Mouse (Mus musculus): ENCODE measurements around the gene Ces1e.
"Not testable (repeated sequence)": the region's sequence is repeated elsewhere in the genome, so short reads cannot be mapped to it uniquely, and the experiment has no call there.

Gene Ces1e

DNA sequence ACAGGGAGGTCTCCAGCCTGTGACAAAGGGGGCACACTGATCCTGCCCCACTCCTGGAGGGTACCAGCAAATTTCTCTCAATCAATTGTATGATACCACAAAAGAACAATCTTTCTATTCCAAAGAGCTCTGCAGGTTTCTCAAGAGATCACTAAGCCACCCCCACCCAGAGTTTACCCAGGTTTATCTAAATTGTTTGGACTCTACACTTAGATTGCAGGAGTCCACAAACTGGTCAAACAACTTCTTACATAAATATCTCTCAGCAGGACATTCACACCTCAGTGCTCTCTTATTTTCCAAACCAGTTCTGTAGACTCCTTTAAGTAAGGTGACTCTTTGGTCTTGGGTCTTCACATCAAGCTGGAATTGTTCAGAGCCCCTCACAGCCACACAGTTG lies at the start of gene Ces1e:
TSS of gene Ces1e (minus strand) at position 174 of the 400 bp plus-strand sequence.
- no peak for DNase-seq (ENCODE audit: low read depth, low spot score)

DNA sequence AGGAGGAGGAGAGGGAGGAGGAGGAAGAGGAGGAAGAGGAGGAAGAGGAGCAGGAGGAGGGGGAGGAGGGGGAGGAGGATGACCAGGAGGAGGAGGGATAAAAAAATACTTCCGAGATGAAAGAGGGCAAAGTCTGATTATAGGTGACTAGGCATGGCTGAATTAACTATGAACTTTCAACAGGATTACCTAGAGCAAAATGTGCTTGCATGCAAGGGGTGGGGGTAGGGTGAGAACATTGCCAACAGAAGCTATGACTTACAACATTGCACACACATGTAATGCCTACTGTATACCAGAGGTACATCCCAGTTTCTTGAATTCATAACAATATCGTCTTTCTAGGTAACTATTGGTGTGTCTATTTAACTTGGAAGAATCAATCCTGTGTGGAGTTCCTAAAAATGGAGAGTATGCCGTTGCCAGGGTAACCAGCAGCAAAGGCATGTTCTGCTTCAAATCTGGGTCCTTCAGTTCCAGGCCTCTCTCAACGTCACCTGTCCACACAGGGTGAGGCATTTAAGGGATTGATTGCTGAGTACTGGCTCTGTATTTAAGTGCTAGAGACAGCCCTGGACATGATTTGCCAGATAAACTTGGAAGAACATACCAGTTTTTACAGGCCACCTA lies 48.9 kb upstream of the Ces1e start:
- DNase-seq (ENCODE audit: low read depth, low spot score), result no peak

DNA sequence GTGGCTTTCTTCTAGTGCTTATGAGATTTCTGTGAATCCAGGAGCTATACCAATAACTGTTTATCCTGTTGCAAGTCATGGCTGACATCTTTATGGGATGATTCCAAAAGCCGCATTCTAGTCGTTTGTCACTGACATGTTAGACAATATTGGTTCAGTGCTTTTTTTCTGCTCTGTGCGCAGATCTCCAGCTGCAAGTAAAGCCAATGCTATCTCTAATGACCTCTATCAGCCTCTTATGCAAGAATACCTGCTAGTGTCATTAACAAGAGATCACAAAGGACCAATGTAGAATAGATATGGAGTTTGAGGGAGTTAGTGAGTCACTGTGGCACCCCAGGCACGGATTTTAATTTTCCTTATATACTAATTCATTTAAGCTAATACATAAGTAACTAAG lies 45.2 kb upstream of the Ces1e start:
- DNase-seq (ENCODE audit: low read depth, low spot score), result no peak

DNA sequence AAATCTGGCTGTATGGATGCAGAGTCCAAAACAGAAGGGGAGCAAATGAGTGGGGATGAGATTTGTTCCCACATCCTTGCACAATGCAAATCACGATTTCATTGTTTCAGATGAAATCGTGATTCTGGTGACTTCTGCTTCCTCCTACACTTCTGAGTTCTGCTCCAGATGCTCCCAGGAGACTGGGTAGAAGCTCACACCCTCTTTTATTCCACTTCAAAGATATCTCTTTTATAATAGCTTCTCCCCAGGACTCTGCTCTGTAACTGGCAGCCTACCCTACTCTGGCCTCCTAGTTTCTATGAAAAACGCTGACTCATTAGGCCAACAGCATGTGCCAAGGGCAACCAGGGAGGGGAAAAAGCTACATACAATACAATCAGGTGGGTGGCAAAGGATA lies 43.9 kb upstream of the Ces1e start:
- DNase-seq (ENCODE audit: low read depth, low spot score), result no peak

DNA sequence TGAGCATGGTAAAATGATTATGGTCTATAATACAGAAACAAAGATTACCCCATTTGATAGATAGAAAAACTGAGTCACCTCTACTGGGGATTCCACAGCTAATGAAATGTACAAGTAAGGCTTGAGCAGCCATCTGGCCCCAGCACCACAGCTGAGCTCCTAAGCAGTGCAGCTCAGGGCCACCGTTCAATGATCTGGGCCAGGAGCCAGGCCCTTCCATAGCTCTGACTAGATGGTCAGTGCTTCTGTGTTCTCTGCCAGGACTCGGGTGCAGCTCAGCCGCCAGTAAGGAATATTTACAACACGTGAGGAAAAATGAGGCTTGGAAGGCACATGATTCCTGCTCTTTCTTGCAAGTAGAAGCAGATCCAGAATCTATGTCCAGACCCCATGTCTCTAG lies 43.3 kb upstream of the Ces1e start:
- no peak for DNase-seq (ENCODE audit: low read depth, low spot score)

DNA sequence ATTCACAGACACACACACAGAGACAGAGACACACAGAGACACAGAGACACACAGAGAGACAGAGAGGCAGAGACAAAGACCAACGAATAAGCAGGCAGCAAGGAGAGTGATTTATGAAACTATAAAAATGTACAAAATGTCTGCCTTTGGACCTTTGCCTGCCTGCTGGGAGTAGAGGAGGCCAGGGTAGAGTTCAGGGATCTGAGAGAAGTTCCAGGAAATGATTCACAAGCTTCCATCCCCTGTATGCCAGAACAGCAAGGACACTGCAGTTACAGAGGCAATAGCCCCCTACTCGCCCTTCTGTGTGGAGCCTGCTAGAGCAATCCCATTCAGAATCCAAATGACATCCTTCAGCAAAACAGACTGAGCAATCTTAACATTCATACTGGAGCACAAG lies 32.0 kb upstream of the Ces1e start:
- DNase-seq (ENCODE audit: low read depth, low spot score), result no peak

DNA sequence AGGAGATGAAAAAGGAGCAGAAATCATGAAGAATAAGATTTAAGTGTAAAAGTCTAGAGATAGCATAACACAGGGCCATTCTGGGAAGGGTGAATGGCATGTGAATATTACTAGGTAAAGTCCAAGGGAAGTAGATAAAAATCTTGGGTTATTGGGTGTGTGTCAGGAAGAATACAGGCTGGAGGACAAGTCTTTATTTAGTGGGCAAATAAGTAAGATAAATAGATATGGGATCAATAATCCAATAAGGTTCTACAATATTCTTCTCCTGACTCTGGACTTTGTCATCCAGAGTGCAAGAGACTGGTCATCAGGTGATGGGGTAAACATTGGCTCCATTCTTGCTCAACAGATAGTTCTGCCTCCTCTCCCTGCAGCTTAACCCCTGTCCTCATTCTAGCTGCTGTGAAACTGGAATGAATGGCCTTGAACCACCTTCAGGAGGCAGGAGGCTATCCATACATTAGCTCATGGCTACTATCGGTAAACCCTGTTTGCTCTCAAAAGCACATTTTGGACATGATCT lies 23.0 kb upstream of the Ces1e start:
- DNase-seq (ENCODE audit: low read depth, low spot score), result no peak

DNA sequence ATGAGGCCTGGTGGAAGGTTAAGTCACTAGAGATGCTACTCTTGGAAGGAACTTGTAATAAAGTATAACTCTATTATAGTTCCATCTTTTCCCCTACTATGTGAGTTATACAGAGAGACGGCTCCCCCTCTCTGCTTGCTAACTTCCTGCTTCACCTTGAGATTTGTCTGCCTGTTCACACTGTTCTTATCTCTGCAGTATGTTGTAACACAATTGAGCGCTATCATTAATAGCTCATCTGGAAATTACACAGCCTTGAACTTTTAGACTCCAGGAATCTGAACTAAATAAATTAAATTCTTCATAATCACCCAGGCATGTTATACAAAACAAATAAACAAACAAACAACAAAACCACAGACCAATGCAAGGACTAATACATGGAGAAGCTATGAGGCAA lies 16.6 kb upstream of the Ces1e start:
- no peak for DNase-seq (ENCODE audit: low read depth, low spot score)

DNA sequence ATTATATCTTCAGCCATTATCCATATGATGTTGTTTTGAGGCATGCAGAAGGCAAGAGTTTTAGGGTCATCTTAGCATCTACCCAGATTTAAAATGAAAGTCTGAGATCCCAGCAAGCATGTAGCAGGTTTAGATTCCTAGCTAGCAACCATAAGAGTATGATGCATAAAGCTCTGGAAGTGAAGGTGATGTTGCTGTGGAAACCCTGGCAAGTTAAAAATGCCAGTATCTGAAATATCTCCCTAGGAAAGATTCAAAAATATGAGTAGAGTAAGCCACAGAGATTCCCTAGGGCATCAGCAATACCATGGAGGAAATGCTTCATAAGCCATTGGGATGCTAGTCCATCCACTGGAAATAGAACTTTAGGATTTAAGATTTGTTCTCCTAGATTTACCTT lies 10.5 kb upstream of the Ces1e start:
- DNase-seq (ENCODE audit: low read depth, low spot score), result no peak

DNA sequence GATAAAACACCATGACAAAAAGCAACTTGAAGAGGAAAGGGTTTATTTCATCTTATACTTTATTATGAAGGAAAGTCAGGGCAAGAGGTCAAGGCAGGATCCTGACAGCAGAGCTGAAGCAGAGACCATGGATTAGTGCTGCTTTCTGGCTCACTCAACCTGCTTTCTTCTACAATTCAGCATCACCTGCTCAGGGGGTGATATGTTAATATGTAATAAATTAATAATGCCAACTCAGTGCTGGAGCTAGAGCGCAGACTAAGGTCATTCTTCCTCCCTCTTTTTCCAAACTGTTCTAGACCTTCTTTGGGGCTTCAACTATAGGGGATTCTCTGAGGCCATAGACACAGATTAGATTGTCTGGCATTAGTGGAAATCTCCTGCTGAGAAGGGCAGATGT lies 6.3 kb upstream of the Ces1e start:
- no peak for DNase-seq (ENCODE audit: low read depth, low spot score)

DNA sequence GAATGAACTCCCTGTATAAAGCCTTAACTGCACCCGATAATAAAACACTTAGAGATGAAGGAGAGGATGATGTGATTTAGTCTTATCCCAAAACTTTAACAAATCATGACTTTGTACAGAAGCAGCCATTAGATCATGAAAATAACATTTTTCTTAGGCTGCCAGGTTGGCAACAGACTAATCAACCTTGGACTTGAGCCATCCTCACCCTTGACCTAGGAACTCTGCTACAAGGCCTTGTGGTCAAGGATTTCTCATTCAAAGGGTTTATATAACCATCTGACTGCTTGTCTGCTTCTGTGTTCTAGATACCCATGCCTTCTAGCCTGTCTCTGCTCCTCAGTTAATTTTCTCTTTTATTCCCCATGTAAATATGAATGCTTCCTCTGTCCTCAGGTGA lies 5.3 kb upstream of the Ces1e start:
- DNase-seq (ENCODE audit: low read depth, low spot score), result no peak

DNA sequence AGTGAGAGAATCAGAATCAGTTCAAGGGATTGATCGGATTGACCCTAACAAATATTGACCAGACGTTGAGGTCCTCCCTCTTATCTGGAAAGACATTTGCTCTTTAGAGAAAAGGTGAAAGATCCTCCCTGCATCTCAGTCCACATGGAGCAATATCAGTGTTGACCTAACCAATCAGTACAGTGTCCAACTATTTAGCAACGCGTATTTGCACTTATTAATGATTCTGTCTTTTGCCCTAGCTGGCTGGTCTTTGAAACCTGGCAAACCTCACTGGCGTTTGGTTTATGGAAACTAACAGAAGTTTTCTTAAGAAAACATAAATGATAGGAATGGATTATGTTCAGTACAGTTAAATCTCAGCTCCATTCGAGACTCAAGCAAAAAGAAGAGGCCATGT lies 4.6 kb upstream of the Ces1e start:
- DNase-seq (ENCODE audit: low read depth, low spot score), result no peak

DNA sequence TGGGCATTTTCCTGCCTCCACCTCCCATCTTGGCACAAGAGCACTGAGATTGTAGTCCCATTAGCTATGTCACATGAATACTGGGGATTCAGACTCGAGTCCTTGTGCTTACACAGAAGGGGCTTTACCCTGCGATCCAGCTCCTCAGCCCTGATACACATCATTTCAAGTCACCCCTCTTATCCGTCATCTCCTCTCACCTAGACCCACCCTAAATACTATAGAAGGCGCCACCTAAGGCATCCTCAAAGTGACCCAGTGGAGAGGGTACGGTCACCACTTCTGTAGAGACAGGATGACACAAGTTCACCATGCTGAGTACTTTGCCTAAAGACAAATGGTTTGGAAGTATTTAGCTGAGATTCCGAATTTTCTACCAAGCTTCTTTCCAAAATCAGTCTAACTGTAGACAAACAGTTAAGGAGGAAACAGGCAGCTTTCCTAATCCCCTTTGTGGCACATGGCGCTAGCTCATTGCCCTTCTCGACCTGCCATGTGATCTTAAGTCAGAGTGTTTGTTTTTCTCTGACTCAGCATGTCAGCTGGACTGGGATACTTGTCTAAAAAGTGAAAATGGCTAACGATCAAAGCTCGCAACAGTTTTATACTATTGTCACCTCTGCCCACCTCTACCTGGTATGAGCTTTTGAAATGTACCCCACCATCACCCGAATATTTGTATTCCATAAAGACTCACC lies 597 bp downstream of the Ces1e start:
- no peak for DNase-seq (ENCODE audit: low read depth, low spot score)

DNA sequence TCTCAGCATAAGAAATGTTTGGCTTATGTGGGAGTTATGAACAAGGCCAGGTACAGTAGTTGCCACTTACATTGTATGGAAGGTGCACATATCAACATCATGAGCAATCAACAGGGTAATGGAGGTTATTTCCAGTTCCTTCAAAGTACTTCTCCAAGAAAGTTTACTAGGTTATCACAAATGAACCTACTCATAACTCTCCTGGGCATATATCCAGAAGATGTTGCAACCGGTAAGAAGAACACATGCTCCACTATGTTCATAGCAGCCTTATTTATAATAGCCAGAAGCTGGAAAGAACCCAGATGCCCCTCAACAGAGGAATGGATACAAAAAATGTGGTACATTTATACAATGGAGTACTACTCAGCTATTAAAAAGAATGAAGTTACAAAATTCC lies 2.9 kb downstream of the Ces1e start:
- DNase-seq (ENCODE audit: low read depth, low spot score), result not testable (repeated sequence)

DNA sequence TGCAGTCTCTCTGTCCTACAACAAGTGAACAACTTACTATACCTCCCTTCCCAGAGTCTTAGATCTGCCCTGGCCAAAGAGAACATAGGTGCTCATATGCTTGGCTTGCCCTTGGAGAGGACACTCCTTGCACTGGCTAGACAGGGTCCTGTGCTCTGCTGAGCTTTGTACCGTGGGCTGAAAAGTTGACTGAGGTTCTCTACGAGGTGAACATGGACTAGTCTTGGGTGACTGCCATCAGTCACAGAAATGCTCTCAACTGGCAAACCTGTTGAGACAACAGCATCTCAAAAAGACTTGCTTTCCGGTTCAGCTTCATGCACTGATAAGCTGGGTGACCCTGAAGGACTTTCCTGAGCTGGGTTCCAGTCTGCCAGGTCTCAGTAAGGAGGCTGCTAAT lies 7.5 kb downstream of the Ces1e start:
- DNase-seq (ENCODE audit: low read depth, low spot score), result no peak

DNA sequence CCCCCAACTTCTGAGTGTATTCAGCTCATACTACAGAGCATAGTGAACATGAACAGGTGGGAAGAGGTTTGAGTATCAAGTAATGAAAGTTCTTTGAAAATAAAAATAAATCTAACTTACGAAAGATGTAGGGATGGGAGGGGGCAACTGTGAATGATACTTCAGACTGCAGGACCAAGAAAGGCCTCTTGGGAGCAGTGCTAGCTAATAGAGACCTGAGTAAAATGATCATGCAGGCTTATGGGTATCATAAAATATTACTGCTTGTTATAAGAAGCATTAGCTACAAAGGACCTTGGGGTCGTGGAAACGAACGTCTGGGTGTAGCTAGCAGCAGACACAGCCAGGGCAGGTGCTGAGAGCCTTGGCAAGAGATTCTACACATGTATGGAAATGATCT lies 11.6 kb downstream of the Ces1e start:
- DNase-seq (ENCODE audit: low read depth, low spot score), result no peak

DNA sequence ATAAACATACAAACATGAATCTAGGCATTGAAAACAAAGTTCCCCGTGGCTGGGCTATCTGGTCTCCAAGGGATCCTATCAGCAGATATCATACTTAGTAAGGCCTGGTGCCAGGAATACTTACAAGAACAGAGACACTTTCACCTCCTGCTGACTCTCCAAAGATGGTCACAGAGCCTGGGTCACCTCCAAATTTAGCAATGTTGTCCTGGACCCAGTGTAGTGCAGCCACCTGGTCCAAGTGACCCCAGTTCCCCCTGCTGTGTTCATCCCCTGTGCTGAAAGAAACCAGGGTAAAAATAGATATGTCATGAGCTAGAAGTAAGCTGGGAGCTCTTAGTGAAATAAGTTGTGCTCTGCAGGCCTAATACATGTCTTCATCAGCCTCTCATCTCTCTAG lies 12.0 kb downstream of the Ces1e start:
- no peak for DNase-seq (ENCODE audit: low read depth, low spot score)

DNA sequence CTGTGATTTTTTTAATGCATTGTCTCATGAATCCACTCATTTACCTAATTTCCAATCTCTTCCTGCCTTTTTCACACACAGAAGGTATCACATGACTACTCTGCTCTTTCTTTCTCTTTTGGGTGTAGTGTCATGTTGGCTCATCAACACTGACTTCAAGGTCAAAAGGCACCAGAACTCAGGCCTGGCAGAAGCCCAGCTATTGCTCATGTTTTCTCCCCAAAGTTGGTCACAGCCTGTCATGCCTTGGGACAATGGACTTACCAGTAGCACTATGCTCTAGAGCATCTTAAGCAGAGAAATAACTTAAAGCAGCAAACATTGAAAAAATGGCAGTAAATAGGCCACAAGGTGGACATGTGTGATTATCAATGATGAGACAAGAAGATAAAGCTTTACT lies 18.3 kb downstream of the Ces1e start:
- no peak for DNase-seq (ENCODE audit: low read depth, low spot score)

DNA sequence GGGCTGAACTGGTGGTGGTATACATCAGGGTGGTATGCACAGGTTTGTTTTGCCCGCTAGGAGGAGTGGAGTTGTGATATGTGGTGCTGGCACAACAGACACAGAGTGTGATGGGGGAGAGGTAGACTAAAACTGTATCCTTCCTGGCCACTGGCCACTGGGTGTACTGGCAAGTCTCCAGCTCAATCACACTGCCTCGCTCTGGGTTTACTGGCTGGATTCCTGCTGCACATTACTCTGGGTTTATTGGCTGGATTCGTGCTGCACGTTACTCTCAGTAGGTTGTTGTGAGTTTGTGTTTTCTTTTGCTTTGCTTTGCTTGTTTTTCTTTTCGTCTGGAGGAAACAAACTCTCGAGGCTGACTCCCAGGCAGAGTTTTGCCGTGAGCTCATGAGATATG lies 30.3 kb downstream of the Ces1e start:
- not testable (repeated sequence) for DNase-seq (ENCODE audit: low read depth, low spot score)

DNA sequence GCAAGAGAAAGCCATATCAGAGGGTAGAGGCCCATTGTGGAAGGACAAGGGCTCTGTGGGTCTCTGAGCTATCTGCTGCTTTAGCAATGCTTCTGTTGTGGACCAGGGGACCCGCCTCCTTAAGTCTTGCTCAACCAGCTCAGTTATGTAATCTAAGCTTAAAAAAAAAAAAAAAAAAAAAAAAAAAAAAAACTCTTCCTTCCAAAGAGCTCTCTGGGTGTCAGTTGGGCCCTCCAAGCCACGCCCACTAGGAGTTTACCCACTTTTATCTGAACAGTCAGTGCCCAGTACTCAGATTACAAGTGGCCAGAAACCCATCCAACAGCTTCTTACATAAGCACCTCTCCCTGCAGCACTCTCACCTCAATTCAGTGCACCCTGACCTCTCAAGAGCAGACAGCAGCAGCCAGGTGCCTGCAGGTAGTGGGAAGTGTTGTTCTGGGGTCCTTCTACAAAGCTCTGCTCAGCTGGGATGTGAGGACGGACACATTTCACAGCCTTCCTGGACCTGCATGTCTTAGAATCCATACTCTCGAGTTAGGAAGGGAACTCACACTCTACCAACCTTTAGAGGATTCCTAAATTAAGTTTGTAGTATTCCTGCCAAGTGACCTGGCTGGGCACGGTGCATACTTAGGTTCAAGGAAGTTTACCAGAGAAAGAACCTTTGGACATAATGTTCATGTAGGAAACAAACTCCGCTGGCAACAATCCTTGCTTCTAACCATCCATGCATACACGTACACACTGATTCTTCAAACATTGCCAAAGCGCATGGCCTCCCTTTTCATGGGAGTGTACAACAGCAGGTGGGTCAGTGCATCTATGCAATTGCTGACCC lies 31.5 kb downstream of the Ces1e start, which contains the start of gene Ces1d:
TSS of gene Ces1d (minus strand) at position 154 of the 841 bp plus-strand sequence.
- no peak for DNase-seq (ENCODE audit: low read depth, low spot score)

DNA sequence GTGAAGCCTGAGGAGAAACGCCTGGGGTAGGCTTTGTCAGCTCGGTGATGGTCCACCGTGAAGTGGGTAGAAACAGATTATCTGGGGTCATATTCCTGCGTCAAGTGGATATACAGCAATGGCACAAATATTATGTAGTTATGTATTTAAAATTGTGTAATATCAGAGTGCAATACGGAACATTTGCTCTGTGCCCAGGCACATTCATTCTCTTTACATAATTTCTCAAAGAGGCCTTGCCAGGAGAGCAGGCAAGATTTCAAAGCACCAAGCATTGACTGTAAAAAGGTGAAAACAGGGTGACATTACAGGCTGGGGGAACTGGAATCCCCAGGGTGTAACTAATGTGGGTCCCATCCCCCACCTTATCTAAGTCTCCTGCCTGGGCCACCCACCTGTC lies 33.0 kb downstream of the Ces1e start:
- no peak for DNase-seq (ENCODE audit: low read depth, low spot score)

DNA sequence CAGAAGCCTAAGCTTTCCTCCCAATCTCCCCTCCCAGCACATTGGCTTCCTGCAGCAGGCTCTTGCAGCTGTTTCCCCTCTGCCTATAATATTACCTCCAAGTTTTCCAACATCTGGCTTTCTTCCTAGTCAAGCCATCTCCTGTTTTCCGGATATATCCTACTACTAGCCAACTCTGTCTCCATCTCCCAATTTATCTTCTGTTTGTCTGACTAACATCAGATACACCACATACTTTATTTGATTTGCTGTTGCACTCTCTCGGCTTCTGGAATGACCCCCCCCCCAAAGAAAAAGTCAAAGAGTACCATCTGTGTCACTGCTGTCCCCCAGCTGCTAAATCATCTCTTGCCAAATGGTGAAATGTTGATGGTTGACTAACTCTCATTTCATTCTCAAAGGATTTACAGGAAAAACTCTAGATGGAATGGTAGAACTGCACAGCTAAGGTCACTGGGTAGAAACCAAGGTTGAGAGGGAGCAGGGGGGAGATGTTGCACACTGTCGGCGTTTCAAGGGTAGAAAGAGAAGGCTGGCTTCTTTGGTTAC lies 48.8 kb downstream of the Ces1e start:
- no peak for DNase-seq (ENCODE audit: low read depth, low spot score)

All from R1 (cell line).